Mouse (Mus musculus) 3T3-L1 (cell line): ENCODE measurements at regions not wholly inside any gene's neighbourhood (a gene's known extent, or its start where the extent isn't known, plus 50 kb on each side); places are given as distances from the start of the nearest gene placed in this dataset.

Experiments used
- DNase-seq: peaks from one replicate; pipeline ENCODE4 v3.0.0-alpha.2; 2015; ENCODE audit warnings: low read depth, low spot score

DNA sequence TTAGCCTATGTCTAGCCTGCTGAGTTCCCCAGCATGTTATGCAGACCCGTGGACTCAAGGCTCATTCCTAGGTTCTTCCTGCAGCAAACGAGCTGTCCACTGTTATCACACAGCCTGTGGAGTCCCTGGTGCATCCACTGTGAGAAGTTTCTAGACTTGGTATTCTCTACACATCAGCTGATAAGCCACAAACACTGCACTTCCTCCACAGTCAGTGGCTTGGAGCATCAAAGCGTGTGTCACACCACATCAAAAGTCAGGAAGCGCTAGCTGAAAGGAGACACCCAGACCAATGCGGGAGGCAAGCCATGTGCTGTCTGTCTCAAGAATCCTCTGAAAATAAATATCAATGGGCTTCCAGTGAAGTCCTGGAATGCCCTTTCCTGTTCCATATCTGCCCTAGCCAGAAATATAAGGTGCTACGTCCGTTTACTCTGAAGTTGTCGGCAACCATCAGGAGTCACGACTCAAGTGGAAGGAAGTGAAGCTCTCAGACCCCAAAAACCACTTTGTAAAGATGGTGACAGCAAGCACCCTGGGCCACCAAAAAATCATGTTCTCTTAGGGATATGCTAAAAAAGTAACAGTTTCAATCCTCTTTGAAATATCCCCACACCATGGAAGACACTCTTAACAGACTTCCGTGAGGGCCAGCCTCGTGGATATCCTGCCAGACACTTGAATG lies 227.7 kb downstream of the Adgrl2 start:
- no peak for DNase-seq

DNA sequence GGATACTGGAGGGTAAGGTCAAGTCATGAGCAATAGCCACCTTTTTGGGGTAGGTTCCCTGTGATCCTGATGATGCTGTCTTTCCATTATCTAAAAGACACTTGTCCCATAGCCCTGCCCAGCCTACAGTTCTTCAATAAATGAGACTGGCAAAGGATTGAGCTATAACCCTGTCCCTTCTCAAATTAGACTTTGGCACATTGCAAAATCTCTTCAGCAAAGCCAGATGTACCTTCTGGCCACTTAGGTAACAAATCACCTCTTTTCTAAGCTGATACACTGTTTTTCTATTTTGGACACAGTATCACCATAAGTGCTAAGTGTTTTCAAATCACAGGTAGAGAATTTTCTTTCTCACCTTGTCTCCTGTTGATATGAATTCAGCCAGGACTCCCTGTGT lies 228.8 kb downstream of the Adgrl2 start:
- no peak for DNase-seq

DNA sequence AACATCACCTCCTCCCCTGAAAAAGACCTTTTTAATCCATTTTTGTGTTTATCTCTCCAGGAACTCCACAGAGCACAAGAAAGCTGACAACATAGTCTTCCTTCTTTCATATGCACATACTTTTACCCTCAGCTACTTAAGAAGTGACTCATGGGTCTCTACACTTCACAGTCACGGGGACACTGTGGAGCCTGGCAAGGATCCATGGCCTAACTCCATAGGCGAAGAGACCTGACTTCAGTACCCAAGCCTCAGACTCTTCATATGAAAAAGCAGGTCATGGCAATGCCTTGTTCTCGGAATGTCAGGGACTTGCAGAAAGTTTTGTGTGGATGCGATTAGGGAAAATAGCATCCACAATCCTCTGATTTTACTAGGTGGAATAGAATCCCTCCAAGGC lies 230.9 kb downstream of the Adgrl2 start:
- peak; percentile 59 for DNase-seq

DNA sequence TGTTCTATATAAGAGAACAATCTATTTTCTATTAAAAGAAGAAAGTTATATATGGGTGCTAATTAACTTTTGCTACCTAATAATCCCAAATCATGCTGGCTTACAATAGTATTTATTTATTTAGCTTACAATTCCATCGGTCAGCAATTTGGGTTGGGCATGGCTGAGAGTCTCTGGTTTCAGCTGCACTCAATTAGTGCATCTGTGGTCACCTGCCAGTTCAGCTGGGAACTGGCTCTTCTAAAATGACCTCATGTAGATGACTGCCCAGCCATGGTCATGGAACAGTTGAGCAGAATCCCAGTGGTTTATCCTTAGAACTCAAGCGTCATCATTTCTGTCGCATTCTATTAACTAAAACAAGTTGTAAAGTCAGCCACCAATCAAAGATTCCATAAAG lies 244.1 kb downstream of the Adgrl2 start:
- DNase-seq, result no peak

DNA sequence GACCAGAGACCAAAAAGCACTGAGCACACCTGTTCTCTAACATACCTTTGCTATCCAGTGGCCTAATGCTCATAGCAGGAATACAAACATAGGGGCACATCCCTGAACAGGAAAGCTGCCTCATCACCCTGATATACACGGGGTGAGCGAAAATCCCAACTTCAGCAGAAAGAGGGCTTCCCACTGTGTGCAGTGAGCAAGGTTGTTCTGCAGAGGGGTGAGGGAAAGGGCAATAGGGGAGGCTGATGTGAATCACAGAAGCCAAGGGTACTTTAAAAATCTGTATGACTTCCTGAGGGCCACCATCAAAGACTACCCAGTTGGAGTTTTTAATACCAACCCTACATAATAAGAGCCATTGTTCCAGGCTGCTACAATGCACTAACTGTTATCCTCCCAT lies 245.7 kb downstream of the Adgrl2 start:
- DNase-seq, result no peak

DNA sequence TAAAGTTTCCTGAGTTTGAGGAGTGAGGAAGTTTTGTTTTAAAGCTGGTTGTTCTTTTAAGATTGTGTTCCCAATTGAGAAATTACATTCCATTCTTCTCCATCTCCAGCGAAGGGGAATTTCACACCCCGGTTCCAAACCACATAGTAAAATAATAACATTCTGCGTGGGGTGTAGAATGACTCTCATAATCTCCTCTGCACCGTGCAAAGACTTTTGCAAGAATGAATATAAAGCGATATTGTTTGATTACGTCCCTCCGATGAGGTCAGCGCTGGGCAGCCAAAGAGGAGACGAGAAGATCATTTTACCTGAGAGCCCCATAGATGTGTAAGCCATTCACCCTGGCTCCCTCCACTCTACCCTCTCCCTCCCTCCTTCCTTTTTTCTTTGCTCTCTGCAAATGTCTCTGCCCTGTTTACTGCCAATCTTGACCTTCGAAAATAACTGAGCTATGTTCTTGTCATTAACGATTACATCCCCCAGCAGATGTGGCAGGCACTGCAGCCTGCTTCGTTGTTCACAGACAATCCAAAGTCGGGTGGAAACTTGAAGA lies 256.1 kb downstream of the Adgrl2 start:
- DNase-seq, result no peak

DNA sequence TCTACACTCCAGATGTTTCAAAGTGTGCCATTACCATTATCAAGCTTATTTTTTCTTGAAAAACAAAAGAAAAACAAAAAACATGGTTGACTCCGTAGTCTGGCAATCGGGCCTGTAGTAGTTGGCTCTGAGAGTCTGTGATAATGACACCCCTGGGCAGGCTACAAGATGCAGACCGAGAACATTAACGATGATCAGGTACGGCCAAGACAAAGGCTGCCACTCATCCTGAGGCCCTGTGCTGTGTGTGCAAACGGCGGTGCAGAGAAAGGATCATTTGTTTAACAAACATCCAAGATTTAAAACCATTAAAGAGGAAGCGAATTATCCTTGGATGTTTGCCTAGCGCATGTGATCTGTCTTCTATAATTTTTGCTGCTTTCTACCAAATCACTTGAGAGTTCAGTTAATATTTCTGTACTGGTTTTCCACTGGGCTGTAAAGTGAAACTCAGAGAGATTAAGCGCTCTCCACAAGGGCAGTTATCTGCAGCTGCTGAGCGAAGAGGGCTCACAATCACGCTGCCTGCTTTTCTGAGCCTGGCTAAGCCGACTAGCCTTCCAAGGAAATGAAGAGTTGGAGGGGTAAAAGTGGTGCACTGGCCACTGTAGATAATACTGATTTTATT lies 257.0 kb downstream of the Adgrl2 start:
- DNase-seq, result no peak

- DNase-seq, result no peak
Measured at GRCm38 (mm10) chr3:148731436-148731835, 258.9 kb downstream of the Adgrl2 start.

DNA sequence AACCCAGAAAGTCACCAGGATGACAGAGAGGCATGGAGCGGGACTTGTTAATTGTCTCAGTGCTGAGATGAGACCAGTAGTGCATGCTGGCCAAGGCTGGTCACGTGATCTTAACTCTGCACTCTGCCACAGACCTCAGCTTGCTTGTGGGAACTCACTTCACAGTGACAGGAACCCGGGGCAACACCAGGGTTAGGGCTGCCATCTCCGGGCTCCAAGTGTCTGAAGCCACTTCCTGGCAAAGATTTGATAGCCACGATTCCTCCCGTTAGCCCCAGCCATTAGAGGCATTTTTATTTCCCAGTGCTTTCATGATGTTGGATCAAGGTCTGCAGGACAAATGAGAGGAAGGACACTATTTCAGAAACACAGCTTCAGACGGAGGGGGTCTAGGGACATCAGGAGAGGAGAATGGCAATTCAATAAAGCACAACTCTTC lies 261.1 kb downstream of the Adgrl2 start:
- no peak for DNase-seq

GRCm38 (mm10) chr3:148728513-148729241 lies 261.7 kb downstream of the Adgrl2 start:
- DNase-seq, result no peak

GRCm38 (mm10) chr3:148726596-148727331 lies 263.6 kb downstream of the Adgrl2 start:
- no peak for DNase-seq

DNA sequence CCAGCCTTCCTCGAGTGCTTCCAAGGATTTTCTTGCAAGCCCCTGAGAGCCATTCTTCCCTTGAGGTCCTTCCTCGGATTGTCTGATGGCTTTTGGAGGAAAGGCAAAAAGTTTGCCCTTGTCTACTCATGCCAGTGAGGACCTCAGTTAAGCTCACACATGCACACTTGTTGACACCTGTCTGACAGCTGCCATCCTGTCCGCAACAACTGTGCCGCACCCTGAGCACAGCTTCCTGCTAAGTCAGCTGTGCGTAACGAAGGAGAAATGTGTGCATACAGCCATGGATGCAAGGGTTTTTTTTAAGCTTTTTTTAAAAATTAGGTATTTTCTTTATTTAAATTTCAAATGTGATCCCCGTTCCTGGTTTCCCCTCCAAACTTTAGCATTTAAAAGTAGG lies 293.8 kb downstream of the Adgrl2 start:
- no peak for DNase-seq

DNA sequence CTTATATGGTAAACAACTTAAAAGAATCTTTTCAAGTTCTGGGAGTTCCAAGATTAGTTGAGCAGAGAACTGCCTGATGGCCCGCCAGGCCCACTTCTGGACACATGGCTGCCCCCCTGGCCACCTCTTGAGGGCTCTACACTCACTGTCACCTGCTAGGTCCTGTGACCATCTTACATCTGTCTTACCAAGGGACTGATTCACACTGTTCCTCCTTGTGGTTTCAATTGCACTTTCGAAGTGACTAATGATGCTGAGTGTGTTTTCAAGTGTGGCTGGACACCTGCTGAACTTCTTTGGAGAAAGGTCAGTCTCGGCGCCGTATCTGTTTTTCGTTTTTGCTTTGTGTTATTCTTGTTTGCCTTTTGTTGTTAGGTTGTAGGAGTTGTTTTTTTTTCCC lies 294.9 kb downstream of the Adgrl2 start:
- no peak for DNase-seq

DNA sequence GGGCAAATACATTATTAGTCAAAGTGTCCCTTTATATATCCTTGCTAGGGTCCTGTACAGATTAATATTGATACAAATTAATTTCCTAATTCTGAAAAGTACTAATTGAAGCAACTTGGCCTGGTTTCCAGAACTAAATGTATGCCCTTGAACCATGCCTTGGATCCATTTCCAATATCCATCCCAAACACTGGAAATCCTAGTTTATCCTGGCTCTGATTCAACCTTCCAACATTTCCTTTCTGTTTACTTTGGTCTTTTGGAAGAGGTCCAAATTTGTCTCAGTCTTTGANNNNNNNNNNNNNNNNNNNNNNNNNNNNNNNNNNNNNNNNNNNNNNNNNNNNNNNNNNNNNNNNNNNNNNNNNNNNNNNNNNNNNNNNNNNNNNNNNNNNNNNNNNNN lies 307.2 kb downstream of the Adgrl2 start:
- no peak for DNase-seq

DNA sequence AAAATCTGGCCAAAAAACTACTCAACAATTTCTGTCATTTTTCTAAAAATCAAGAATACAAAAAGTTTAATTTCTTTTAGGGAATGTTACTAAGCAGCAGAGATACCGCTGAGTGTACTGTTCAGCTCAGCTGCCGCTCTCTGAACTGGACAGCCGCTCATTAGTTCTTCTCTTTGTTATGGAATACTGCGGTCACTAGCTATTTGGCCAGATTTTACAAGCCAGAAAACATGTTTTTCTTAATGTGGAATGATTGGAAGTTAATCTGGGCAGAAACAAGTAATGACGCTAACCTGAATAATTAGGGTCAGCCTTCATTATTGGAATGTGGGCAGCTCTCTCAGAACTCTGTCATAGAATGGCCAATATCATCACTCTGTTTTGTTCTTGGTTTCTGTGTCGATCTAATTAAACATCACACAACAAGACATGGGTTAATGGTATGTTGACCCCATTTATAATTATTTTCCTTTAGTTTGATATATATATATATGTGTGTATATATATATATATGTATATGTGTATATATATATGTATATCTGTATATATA lies 307.8 kb downstream of the Adgrl2 start:
- no peak for DNase-seq

DNA sequence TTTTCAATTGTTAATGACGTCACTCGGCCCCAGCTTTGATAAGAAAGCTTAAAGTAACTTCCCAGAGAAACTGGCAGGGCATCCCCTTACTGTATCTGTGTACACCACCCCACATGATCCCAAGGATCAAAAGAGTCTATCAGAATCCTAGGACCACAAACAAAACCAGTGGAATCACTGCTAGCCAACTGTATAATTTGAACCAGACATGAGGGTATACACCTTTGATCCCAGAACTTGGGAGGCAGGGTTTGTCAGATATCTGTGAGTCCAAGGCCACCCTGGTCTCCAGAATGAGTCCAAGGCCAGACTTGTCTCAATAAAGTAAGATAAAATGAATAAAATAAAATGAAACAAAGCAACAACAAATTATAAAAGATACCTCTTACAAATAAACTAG lies 309.2 kb downstream of the Adgrl2 start:
- DNase-seq, result no peak

- DNase-seq, result no peak
Measured at GRCm38 (mm10) chr3:148680737-148681136, 309.6 kb downstream of the Adgrl2 start.

GRCm38 (mm10) chr3:148680086-148680485 lies 310.3 kb downstream of the Adgrl2 start:
- no peak for DNase-seq

GRCm38 (mm10) chr3:148679121-148679520 lies 311.2 kb downstream of the Adgrl2 start:
- no peak for DNase-seq

DNA sequence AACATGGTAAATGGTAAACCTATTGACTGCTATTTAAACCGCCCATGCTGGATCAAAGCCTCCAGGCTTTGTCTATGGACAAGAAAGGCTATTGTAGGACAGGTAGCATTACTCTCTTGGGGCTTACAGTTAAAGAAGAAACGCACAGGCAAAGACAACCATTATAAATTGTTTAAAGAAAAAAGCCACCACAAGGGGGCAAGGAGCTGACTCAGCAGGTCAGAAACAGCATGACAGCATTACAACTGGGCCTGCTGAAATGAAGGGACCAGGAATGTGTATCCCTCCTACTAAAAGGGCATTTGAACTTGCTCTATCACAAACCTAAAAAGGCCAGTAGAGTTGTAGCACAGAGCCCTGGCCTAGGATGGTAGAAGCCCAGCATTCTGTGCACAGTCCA lies 314.3 kb downstream of the Adgrl2 start:
- peak; percentile 29 for DNase-seq

DNA sequence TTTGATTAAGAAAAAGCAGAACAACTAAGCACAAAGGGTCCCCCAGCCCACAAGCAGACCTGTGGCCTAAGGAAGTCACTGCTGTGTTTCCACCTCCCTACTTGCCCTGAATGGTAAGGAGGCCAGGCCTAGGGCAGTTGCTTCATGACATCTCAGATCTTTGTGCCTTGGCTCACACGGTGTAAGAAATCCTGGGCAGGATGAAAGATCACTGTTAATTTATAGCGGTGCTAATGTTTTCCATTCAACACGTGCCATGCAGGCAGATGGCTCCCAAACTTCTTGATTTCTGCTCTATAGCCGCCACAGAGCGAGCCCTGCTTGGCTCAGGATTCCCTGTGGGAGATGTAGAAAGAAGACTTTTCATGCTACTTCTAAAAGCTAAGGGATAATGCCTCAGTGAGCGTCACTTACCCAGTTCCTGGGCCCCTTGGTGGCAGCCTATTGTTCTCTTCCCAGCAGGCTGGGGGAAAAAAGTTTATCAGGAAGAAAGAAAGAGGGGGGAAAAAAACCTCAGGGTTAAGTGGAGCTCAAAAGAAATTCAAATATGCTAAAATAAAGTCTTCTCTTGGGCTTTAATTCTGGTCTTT lies 327.4 kb downstream of the Adgrl2 start:
- no peak for DNase-seq
